Mouse (Mus musculus): Measurements from ENCODE around the gene Tmprss13. TPM values are rescaled to one million over a fixed set of nuclear protein-coding genes. Genes with fewer than 3 reads are reported as not detected.

The Tmprss13 gene
- polyA plus RNA-seq, 1 experiment, result 2.8 TPM

- Histone ChIP-seq H3K36me3 (ENCODE audit: control insufficient read depth, insufficient read depth, low read length, poor library complexity, severe bottlenecking) (no peaks in the 10 kb centered on the region), H3K4me3 (ENCODE audit: low read depth, low read length) (no peak overlapping the region), H3K4me1 (ENCODE audit: control insufficient read depth, insufficient read depth, low read length) (peaks cover 3% of the 10 kb centered on the region), H3K9me3 (replicated peaks; ENCODE audit: control insufficient read depth, insufficient read depth, low read length, poor library complexity, severe bottlenecking) (no peaks in the 10 kb centered on the region), H3K27ac (ENCODE audit: insufficient read depth, low read length) (no peak overlapping the region), H3K9ac (ENCODE audit: low read depth, poor library complexity, severe bottlenecking) (no peak overlapping the region), H3K27me3 (ENCODE audit: control insufficient read depth, insufficient read depth, low read length, poor library complexity, severe bottlenecking) (no peaks in the 10 kb centered on the region)
- TF ChIP-seq CTCF (IDR thresholded peaks at IDR 0.05; ENCODE audit: low read depth, low read length) (peak; percentile 93), EP300 (IDR thresholded peaks at IDR 0.05; ENCODE audit: insufficient read depth, low read depth, low read length) (no peak), POLR2A (IDR thresholded peaks at IDR 0.05; ENCODE audit: insufficient read depth, low read length) (no peak)
These were observed 69.6 kb downstream of the Tmprss13 start for GRCm38 (mm10) chr9:45388385-45388994.

GRCm38 (mm10) chr9:45389596-45389995 lies 70.7 kb downstream of the Tmprss13 start:
- TF ChIP-seq POLR2A (IDR thresholded peaks at IDR 0.05; ENCODE audit: insufficient read depth, low read length) (no peak), EP300 (IDR thresholded peaks at IDR 0.05; ENCODE audit: insufficient read depth, low read depth, low read length) (no peak), CTCF (IDR thresholded peaks at IDR 0.05; ENCODE audit: low read depth, low read length) (no peak)
- Histone ChIP-seq H3K9ac (ENCODE audit: low read depth, poor library complexity, severe bottlenecking) (no peak overlapping the region), H3K4me1 (ENCODE audit: control insufficient read depth, insufficient read depth, low read length) (peaks cover 3% of the 10 kb centered on the region), H3K4me3 (ENCODE audit: low read depth, low read length) (no peak overlapping the region), H3K27ac (ENCODE audit: insufficient read depth, low read length) (no peak overlapping the region), H3K27me3 (ENCODE audit: control insufficient read depth, insufficient read depth, low read length, poor library complexity, severe bottlenecking) (no peaks in the 10 kb centered on the region), H3K9me3 (replicated peaks; ENCODE audit: control insufficient read depth, insufficient read depth, low read length, poor library complexity, severe bottlenecking) (no peaks in the 10 kb centered on the region), H3K36me3 (ENCODE audit: control insufficient read depth, insufficient read depth, low read length, poor library complexity, severe bottlenecking) (no peaks in the 10 kb centered on the region)

- Histone ChIP-seq H3K9me3 (replicated peaks; ENCODE audit: control insufficient read depth, insufficient read depth, low read length, poor library complexity, severe bottlenecking) (no peaks in the 10 kb centered on the region), H3K9ac (ENCODE audit: low read depth, poor library complexity, severe bottlenecking) (no peak overlapping the region), H3K4me1 (ENCODE audit: control insufficient read depth, insufficient read depth, low read length) (peaks cover 3% of the 10 kb centered on the region), H3K4me3 (ENCODE audit: low read depth, low read length) (peak overlapping the region; percentile 22; the same call in 1 of the 2 replicates), H3K27me3 (ENCODE audit: control insufficient read depth, insufficient read depth, low read length, poor library complexity, severe bottlenecking) (no peaks in the 10 kb centered on the region), H3K36me3 (ENCODE audit: control insufficient read depth, insufficient read depth, low read length, poor library complexity, severe bottlenecking) (no peaks in the 10 kb centered on the region), H3K27ac (ENCODE audit: insufficient read depth, low read length) (peak overlapping the region; percentile 20; the same call in 1 of the 2 replicates)
- TF ChIP-seq POLR2A (IDR thresholded peaks at IDR 0.05; ENCODE audit: insufficient read depth, low read length) (no peak), EP300 (IDR thresholded peaks at IDR 0.05; ENCODE audit: insufficient read depth, low read depth, low read length) (0 out of 2 replicates have a peak, but pooled peaks have one; percentile 61), CTCF (IDR thresholded peaks at IDR 0.05; ENCODE audit: low read depth, low read length) (no peak)
These were observed 72.4 kb downstream of the Tmprss13 start for GRCm38 (mm10) chr9:45391299-45391698.

- TF ChIP-seq POLR2A (IDR thresholded peaks at IDR 0.05; ENCODE audit: insufficient read depth, low read length), result no peak
- no peak for TF ChIP-seq EP300 (IDR thresholded peaks at IDR 0.05; ENCODE audit: insufficient read depth, low read depth, low read length)
- TF ChIP-seq CTCF (IDR thresholded peaks at IDR 0.05; ENCODE audit: low read depth, low read length), result no peak
These were observed 76.3 kb downstream of the Tmprss13 start for GRCm38 (mm10) chr9:45395218-45395617.

GRCm38 (mm10) chr9:45395796-45396195 lies 76.9 kb downstream of the Tmprss13 start:
- no peak overlapping the region for H3K27ac ChIP-seq (ENCODE audit: insufficient read depth, low read length)
- H3K4me1 ChIP-seq (ENCODE audit: control insufficient read depth, insufficient read depth, low read length), result peaks cover 2% of the 10 kb centered on the region
- no peaks in the 10 kb centered on the region for H3K36me3 ChIP-seq (ENCODE audit: control insufficient read depth, insufficient read depth, low read length, poor library complexity, severe bottlenecking)
- H3K9me3 ChIP-seq (replicated peaks; ENCODE audit: control insufficient read depth, insufficient read depth, low read length, poor library complexity, severe bottlenecking), result no peaks in the 10 kb centered on the region
- no peak overlapping the region for H3K9ac ChIP-seq (ENCODE audit: low read depth, poor library complexity, severe bottlenecking)
- H3K4me3 ChIP-seq (ENCODE audit: low read depth, low read length), result no peak overlapping the region
- TF ChIP-seq EP300 (IDR thresholded peaks at IDR 0.05; ENCODE audit: insufficient read depth, low read depth, low read length) (no peak), POLR2A (IDR thresholded peaks at IDR 0.05; ENCODE audit: insufficient read depth, low read length) (no peak), CTCF (IDR thresholded peaks at IDR 0.05; ENCODE audit: low read depth, low read length) (no peak)
- no peaks in the 10 kb centered on the region for H3K27me3 ChIP-seq (ENCODE audit: control insufficient read depth, insufficient read depth, low read length, poor library complexity, severe bottlenecking)

More at GRCm38 (mm10) chr9:45395218-45395617, 76.3 kb downstream of the Tmprss13 start:
- H3K9me3 ChIP-seq (replicated peaks; ENCODE audit: control insufficient read depth, insufficient read depth, low read length, poor library complexity, severe bottlenecking), result no peaks in the 10 kb centered on the region
- H3K36me3 ChIP-seq (ENCODE audit: control insufficient read depth, insufficient read depth, low read length, poor library complexity, severe bottlenecking), result no peaks in the 10 kb centered on the region
- H3K4me3 ChIP-seq (ENCODE audit: low read depth, low read length), result no peak overlapping the region
- no peak overlapping the region for H3K27ac ChIP-seq (ENCODE audit: insufficient read depth, low read length)
- no peaks in the 10 kb centered on the region for H3K27me3 ChIP-seq (ENCODE audit: control insufficient read depth, insufficient read depth, low read length, poor library complexity, severe bottlenecking)
- H3K9ac ChIP-seq (ENCODE audit: low read depth, poor library complexity, severe bottlenecking), result no peak overlapping the region
- peaks cover 3% of the 10 kb centered on the region for H3K4me1 ChIP-seq (ENCODE audit: control insufficient read depth, insufficient read depth, low read length)

Other genes starting within 250 kb of the Tmprss13 start
- gene Jaml, start 239.9 kb upstream of the Tmprss13 start, polyA plus RNA-seq (2011; ENCODE audit: insufficient read depth, insufficient read length, low read depth, missing spikeins), result not detected in 2 replicates
- gene Scn2b, start 201.3 kb upstream of the Tmprss13 start, polyA plus RNA-seq (2011; ENCODE audit: insufficient read depth, insufficient read length, low read depth, missing spikeins), result 0.60 and 0.88 TPM in 2 replicates
- 0.35 and 0.40 TPM in 2 replicates for gene Scn4b, start 180.7 kb upstream of the Tmprss13 start, polyA plus RNA-seq (2011; ENCODE audit: insufficient read depth, insufficient read length, low read depth, missing spikeins)
- gene BC049352, start 137.1 kb upstream of the Tmprss13 start, polyA plus RNA-seq (2011; ENCODE audit: insufficient read depth, insufficient read length, low read depth, missing spikeins), result not detected in 2 replicates
- gene Tmprss4, start 115.0 kb upstream of the Tmprss13 start, polyA plus RNA-seq (2011; ENCODE audit: insufficient read depth, insufficient read length, low read depth, missing spikeins), result 0.52 TPM in 1 of 2 replicates, not detected in the other
- 0.24 TPM in 1 of 2 replicates, not detected in the other for gene Il10ra, start 50.0 kb upstream of the Tmprss13 start, polyA plus RNA-seq (2011; ENCODE audit: insufficient read depth, insufficient read length, low read depth, missing spikeins)
- gene Fxyd6, start 51.1 kb downstream of the Tmprss13 start, polyA plus RNA-seq (2011; ENCODE audit: insufficient read depth, insufficient read length, low read depth, missing spikeins), result 88.6 and 89.9 TPM in 2 replicates
- gene Fxyd2, start 80.6 kb downstream of the Tmprss13 start, polyA plus RNA-seq (2011; ENCODE audit: insufficient read depth, insufficient read length, low read depth, missing spikeins), result not detected in 2 replicates
- gene Dscaml1, start 107.5 kb downstream of the Tmprss13 start, polyA plus RNA-seq (2011; ENCODE audit: insufficient read depth, insufficient read length, low read depth, missing spikeins), result 3.8 and 4.0 TPM in 2 replicates